Mouse (Mus musculus): ENCODE measurements around the gene Stub1. TPM values are rescaled to one million over a fixed set of nuclear protein-coding genes. Genes with fewer than 3 reads are reported as not detected.

Gene Stub1
- polyA plus RNA-seq, 1 experiment from 2014 or later: 343 TPM

DNA sequence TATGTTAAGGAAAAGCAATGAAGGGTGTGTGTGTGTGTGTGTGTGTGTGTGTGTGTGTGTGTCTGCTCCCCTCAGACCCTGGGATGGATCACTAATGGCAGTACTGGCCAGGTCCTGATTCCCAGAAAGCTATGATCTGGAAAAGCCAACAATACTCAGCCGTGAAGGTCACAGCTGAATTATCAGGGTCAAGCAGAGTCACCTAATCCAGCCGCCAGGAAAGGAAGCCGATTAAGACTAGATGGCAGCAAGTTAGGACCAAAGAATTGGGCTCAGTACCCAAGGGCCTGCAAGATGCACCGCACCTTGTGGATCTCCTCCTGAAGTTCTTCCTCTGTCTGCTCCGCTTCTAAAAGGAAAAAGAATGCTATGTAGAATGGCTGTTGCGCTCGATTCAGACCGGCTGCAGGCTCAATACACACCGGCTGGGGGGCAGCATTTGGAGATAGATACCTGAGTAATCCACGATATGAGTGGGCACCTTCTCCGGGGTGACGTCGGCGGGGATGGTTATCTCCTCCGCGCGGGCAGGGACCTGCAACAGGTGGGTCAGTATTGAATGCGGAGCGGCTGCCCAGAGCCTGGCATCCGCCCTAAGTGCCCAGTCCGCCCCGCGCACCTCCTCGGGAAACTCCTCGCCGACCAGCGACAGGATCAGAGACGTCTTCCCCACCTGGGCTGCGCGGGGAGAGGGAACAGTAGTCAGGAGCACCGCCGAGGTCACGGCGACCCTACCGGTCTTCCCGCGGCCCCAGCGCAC, 10.6 kb upstream of the Stub1 start:
- H3K4me2 ChIP-seq (replicated peaks): peak overlapping the region; percentile 72
- no peaks in the 10 kb centered on the region for H3K27me3 ChIP-seq
- H3K9ac ChIP-seq: peak overlapping the region; percentile 61
- H3K36me3 ChIP-seq: peaks cover 60% of the 10 kb centered on the region
- H3K4me3 ChIP-seq (replicated peaks): peak overlapping the region; percentile 91
- H3K27ac ChIP-seq (replicated peaks): peak overlapping the region; percentile 85
- H3K4me1 ChIP-seq: peaks cover 20% of the 10 kb centered on the region
- H3K9me3 ChIP-seq (replicated peaks): no peaks in the 10 kb centered on the region
- peak; percentile 45 for ATAC-seq (ENCODE audit: insufficient number of reproducible peaks, low FRiP score, low TSS enrichment, low read depth)
- 2% methylated on average over 38 of the region's 38 CpGs for WGBS

DNA sequence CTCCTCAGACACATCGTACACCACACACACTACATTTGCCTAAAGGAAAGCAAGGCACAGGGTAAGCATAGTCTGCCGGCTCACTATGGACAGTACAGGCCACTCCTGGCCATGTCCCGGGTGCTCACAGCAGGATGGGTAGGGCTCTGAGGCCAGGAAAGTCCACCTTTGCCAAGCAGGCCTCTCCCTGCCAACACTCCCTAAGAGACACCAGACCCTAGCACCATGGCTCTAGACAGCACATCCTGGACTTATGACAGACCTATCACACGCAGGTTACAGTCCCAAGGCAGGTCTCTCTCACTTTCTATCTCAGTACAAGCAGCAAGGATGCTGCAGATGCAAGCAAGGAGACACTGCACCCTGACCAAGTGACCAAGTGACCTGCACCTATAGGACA, 9.9 kb upstream of the Stub1 start:
- H3K9ac ChIP-seq: peak overlapping the region; percentile 61; the same call in 1 of the 2 replicates
- H3K4me2 ChIP-seq (replicated peaks): peak overlapping the region; percentile 72
- ATAC-seq (ENCODE audit: insufficient number of reproducible peaks, low FRiP score, low TSS enrichment, low read depth): no peak
- H3K4me1 ChIP-seq: peaks cover 20% of the 10 kb centered on the region
- no peaks in the 10 kb centered on the region for H3K27me3 ChIP-seq
- H3K36me3 ChIP-seq: peaks cover 58% of the 10 kb centered on the region
- H3K9me3 ChIP-seq (replicated peaks): no peaks in the 10 kb centered on the region
- WGBS: 86% methylated on average over 4 of the region's 4 CpGs
- peak overlapping the region; percentile 91 for H3K4me3 ChIP-seq (replicated peaks)
- no peak overlapping the region for H3K27ac ChIP-seq (replicated peaks)

DNA sequence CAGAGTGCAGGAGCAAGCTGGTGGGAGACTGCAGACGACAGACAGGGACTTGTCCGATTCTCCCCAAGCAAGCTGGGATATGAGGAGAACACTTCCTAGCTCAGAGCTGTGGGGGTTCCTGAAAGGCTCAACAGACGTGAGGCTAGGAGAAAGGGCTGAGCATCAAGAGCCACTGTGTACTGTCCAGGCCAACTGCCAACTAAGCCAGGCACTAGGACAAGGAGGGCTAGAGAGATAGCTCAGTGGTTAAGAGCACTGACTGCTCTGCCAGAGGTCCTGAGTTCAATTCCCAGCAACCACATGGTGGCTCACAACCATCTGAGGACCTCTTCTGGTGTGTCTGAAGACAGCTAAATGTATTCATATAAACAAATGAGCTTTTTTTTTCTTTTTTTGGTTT, 9.3 kb upstream of the Stub1 start:
- no peak overlapping the region for H3K27ac ChIP-seq (replicated peaks)
- H3K9me3 ChIP-seq (replicated peaks): no peaks in the 10 kb centered on the region
- peaks cover 57% of the 10 kb centered on the region for H3K36me3 ChIP-seq
- H3K4me1 ChIP-seq: peaks cover 23% of the 10 kb centered on the region
- H3K9ac ChIP-seq: no peak overlapping the region
- no peaks in the 10 kb centered on the region for H3K27me3 ChIP-seq
- no peak overlapping the region for H3K4me2 ChIP-seq (replicated peaks)
- ATAC-seq (ENCODE audit: insufficient number of reproducible peaks, low FRiP score, low TSS enrichment, low read depth): no peak
- WGBS: 83% methylated on average over 3 of the region's 3 CpGs
- no peak overlapping the region for H3K4me3 ChIP-seq (replicated peaks)

DNA sequence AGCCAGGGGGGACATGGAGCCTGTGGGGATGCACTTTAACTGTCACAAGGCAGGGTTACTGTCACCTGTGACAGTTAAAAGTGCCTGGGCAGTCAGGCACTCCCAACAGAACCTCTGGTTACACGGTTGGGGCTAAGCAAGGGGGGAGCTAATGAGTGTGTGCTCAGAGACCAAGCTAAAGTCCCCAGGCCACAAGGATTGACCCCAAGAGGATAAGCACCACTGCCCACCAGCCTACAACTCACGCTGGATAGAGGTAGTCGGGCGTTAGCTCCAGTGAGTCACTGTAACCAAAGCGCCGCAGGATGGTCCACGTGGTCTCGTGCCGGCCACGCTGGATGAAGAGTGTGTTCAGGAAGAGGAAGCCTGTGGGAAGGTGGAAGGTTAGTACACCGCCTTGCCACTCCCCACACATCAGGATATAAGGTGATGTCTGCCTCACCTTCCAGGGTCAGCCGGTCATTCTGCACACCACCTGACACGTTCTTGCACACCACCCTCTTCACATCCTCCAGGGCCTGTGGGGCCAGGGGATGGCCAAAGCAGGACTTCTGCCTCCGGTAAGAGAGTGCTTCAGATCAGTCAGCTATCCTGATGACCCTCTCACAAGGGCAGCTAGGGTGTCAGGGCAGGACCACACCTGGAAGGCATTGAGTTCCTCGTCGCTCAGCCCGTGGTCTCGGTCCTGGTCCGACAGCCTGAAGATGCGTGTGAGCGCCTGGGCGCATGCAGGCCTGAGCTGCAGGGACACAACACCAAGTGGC, 8.1 kb upstream of the Stub1 start, which contains the start of gene Gm20683:
TSS of gene Gm20683 (minus strand) at position 647 of the 764 bp plus-strand sequence.
- no peak within 1 kb of the TSS for H3K27ac ChIP-seq (replicated peaks)
- H3K4me3 ChIP-seq (replicated peaks): no peak within 1 kb of the TSS
- H3K9ac ChIP-seq: no peak within 1 kb of the TSS
- ATAC-seq (ENCODE audit: insufficient number of reproducible peaks, low FRiP score, low TSS enrichment, low read depth): no peak
- H3K9me3 ChIP-seq (replicated peaks): no peaks in the 10 kb centered on the region
- no peaks in the 10 kb centered on the region for H3K27me3 ChIP-seq
- 94% methylated on average over 22 of the region's 22 CpGs for whole genome bisulfite sequencing
- no peak within 1 kb of the TSS for H3K4me2 ChIP-seq (replicated peaks)
- peaks cover 35% of the 10 kb centered on the region for H3K4me1 ChIP-seq
- peaks cover 48% of the 10 kb centered on the region for H3K36me3 ChIP-seq

DNA sequence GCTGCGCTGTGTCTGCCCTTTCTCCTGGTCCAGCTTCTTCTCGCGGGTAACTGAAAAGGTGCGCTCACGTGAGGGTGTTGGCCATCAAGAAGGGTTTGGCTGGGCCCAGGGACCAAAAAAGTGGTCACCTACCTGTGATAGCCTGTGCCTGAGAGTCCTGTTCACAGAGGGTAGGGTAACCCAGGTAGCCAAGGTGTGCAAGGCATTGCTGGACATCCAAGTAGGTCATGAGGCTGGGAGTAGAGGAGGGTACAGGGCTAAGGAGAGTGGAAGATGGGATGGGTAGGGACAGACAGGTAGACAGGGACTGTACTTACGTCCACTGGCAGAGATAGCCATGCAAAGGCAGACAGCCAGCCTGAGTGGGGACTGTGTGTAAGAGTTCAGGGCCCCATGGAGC, 7.3 kb upstream of the Stub1 start:
- no peak overlapping the region for H3K4me2 ChIP-seq (replicated peaks)
- H3K27me3 ChIP-seq: no peaks in the 10 kb centered on the region
- no peak for ATAC-seq (ENCODE audit: insufficient number of reproducible peaks, low FRiP score, low TSS enrichment, low read depth)
- peaks cover 48% of the 10 kb centered on the region for H3K36me3 ChIP-seq
- 91% methylated on average over 6 of the region's 6 CpGs for WGBS
- no peak overlapping the region for H3K27ac ChIP-seq (replicated peaks)
- H3K9ac ChIP-seq: no peak overlapping the region
- peaks cover 42% of the 10 kb centered on the region for H3K4me1 ChIP-seq
- no peak overlapping the region for H3K4me3 ChIP-seq (replicated peaks)
- H3K9me3 ChIP-seq (replicated peaks): no peaks in the 10 kb centered on the region

DNA sequence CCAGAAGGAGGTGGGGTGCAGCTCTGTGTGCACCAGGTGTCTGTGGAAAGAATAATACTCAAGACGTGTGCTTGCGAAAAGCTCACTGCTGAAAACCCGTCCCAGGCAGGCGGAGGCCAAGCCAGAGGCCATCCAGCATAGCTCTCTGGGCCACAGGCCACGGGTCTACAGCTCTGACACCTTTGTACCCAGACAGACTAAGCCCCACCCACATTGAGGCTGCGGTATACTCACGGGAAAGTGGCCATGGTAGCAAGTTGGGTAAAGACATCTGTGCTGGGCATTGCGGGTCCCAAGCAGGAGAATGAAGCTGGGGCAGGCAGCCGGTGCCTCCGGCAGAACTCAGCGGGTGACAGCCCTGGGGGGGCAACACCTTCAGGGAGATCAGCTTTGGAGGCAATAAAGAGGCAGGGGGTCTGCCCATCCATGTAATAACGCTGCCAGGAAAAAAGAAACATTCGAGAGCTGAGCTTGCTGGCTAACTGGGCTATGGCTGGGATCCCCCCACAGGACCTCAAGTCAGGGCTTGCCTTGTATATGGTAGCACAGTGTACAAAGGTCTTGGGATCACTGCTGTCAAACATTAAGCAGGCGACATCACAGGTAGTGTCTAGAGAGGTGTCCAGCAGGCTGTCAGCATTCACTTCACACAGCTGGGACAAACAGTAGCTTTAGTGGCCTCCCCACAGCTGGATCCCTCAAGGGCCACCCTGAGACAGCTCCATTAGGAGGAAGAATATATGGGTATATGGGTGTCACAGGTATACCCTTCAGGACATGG, 6.4 kb upstream of the Stub1 start:
- 89% methylated on average over 14 of the region's 14 CpGs for WGBS
- Histone ChIP-seq H3K9ac (no peak overlapping the region), H3K9me3 (replicated peaks) (no peaks in the 10 kb centered on the region), H3K36me3 (peaks cover 51% of the 10 kb centered on the region), H3K4me3 (replicated peaks) (no peak overlapping the region), H3K4me2 (replicated peaks) (no peak overlapping the region), H3K4me1 (peaks cover 44% of the 10 kb centered on the region), H3K27me3 (no peaks in the 10 kb centered on the region), H3K27ac (replicated peaks) (no peak overlapping the region)
- no peak for ATAC-seq (ENCODE audit: insufficient number of reproducible peaks, low FRiP score, low TSS enrichment, low read depth)

DNA sequence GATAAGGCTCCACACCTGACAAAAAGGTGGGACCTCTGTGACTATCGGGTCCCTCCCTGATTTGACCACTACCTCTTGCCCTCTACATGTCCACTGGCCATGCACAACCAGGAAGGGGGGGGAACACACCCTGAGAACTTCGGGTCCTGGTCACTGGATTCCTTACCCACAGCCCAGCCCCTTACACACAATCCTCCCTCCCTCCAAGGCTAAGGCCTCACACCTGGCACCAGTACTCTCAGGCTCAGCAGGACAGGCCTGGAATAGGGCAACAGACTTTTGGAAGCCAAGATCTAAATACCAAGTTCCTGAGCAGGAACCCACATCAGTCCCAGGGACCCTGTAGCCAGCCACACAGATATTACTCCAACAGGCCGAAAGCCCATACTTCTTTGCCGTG, 5.7 kb upstream of the Stub1 start:
- Histone ChIP-seq H3K9ac (no peak overlapping the region), H3K9me3 (replicated peaks) (no peaks in the 10 kb centered on the region), H3K36me3 (peaks cover 51% of the 10 kb centered on the region), H3K4me1 (peaks cover 49% of the 10 kb centered on the region), H3K4me2 (replicated peaks) (no peak overlapping the region), H3K27ac (replicated peaks) (no peak overlapping the region), H3K4me3 (replicated peaks) (no peak overlapping the region), H3K27me3 (no peaks in the 10 kb centered on the region)
- WGBS: 82% methylated on average over 4 of the region's 4 CpGs
- ATAC-seq (ENCODE audit: insufficient number of reproducible peaks, low FRiP score, low TSS enrichment, low read depth): no peak

DNA sequence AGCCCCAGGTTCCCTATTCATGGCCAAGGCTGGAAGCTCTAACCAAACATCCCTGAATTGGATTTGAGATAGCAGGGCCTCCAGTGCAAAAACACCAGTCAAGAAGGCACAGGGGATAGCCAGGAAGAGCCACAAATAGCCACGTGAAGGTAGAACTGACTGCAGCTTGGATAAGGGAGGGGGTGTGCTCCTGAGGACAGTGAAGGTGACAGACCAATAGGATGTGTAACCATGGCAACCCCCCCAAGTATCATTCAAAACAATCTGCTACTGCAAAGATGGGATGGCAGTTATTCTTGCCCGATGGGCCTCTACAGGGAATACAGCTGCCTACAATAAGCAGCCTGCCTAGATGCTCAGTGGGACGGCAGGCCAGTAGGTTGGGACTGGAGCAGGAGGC, 4.3 kb upstream of the Stub1 start:
- Histone ChIP-seq H3K4me1 (peaks cover 42% of the 10 kb centered on the region), H3K27me3 (no peaks in the 10 kb centered on the region), H3K4me2 (replicated peaks) (peak overlapping the region; percentile 86; the same call in 1 of the 2 replicates), H3K9ac (no peak overlapping the region), H3K36me3 (peaks cover 51% of the 10 kb centered on the region), H3K4me3 (replicated peaks) (no peak overlapping the region), H3K9me3 (replicated peaks) (no peaks in the 10 kb centered on the region), H3K27ac (replicated peaks) (0 out of 2 replicates have a peak overlapping the region, but pooled peaks have one; percentile 18)
- no peak for ATAC-seq (ENCODE audit: insufficient number of reproducible peaks, low FRiP score, low TSS enrichment, low read depth)
- WGBS: 54% methylated on average over 3 of the region's 3 CpGs

DNA sequence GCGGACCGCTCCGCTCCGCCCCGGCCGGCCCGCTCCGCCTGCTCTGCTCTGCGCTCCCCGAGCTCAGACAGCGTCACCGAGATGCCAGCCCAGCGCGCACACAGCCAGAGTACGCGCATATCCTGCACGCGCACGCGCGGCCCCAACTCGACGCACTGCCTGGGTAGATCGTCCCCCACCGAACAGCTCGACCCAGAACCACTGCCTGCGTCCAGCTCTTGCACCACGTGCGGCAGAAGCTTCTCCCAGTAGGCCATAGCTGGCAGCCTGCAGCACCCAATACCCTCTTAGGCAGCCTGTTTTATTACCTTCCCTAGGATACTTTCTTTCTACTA, 3.8 kb upstream of the Stub1 start, which contains the start of gene Rhbdl1:
TSS of gene Rhbdl1 (minus strand) at position 220 of the 335 bp plus-strand sequence.
- peak within 1 kb of the TSS; percentile 26 for H3K9ac ChIP-seq
- H3K27me3 ChIP-seq: no peaks in the 10 kb centered on the region
- under 1% methylated on average over 29 of the region's 29 CpGs for WGBS
- H3K36me3 ChIP-seq: peaks cover 46% of the 10 kb centered on the region
- H3K27ac ChIP-seq (replicated peaks): peak within 1 kb of the TSS; percentile 66
- peaks cover 44% of the 10 kb centered on the region for H3K4me1 ChIP-seq
- H3K4me2 ChIP-seq (replicated peaks): peak within 1 kb of the TSS; percentile 86
- ATAC-seq (ENCODE audit: insufficient number of reproducible peaks, low FRiP score, low TSS enrichment, low read depth): peak; percentile 9; the same call in 1 of the 2 replicates
- H3K4me3 ChIP-seq (replicated peaks): peak within 1 kb of the TSS; percentile 44
- no peaks in the 10 kb centered on the region for H3K9me3 ChIP-seq (replicated peaks)

DNA sequence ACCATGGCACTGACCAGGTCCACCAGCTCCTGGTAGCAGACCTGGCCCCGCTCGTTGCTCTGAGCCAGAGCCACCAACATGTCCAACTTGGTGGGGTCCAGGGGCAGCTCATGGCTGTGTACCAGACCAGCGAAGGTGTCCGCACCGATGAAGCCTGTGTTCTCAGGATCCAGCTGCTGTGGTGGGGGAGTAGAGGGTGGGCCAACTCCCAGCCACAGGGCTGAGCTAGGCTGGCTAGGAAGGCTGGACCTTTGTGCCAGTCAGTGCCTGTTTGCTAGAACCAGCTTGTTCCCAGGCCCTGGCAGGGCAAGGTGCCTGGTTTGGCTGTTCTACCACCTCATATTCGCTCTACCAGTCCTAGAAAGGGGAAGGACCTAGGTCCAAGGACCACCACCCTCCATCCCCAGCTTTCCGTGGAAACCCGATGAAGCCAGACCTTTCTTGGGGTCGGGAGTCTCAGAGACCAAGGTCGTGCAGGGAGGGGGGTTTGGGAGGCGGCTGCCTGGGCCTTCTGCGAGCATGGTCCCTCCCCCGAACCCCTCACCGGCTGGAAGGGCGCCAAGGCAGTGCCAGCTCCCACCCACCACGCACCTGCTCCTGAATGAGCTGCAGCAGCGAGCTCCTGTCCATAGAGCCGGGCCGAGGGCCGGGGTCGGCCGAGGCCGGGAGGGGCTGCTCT, 3.3 kb upstream of the Stub1 start:
- WGBS: 22% methylated on average over 23 of the region's 23 CpGs
- Histone ChIP-seq H3K27ac (replicated peaks) (peak overlapping the region; percentile 66), H3K4me1 (peaks cover 49% of the 10 kb centered on the region), H3K9ac (peak overlapping the region; percentile 26; the same call in 1 of the 2 replicates), H3K27me3 (no peaks in the 10 kb centered on the region), H3K36me3 (peaks cover 45% of the 10 kb centered on the region), H3K4me3 (replicated peaks) (peak overlapping the region; percentile 44), H3K9me3 (replicated peaks) (no peaks in the 10 kb centered on the region), H3K4me2 (replicated peaks) (peak overlapping the region; percentile 86)
- ATAC-seq (ENCODE audit: insufficient number of reproducible peaks, low FRiP score, low TSS enrichment, low read depth): no peak
